Mouse (Mus musculus) hindbrain, embryonic 15.5 days (tissue): Measurements from ENCODE around the gene Cog5. TPM values are rescaled to one million over a fixed set of nuclear protein-coding genes. Genes with fewer than 3 reads are reported as not detected.
A peak's percentile ranks its signal among the peaks of the same experiment; 100 is the strongest.

Source experiments
- ATAC-seq: fragments of 200-750 bp; cut with Nextera tagmentation; 2 replicates; pipeline ENCODE4 v1.8.0; 2017; ENCODE audit warnings: low read depth, moderate number of reproducible peaks, moderate TSS enrichment; ENCODE audit not compliant: low FRiP score
- H3K27ac ChIP-seq: fragments of 300-500 bp; sonication (generic); replicated peaks from 2 replicates; pipeline ENCODE4 v1.5.1; 2015; ENCODE audit warnings: mild to moderate bottlenecking, inconsistent platforms
- H3K27me3 ChIP-seq: fragments of 300-500 bp; sonication (generic); 2 replicates; pipeline ENCODE4 v1.6.1; 2015; ENCODE audit warnings: control low read depth, inconsistent platforms
- H3K36me3 ChIP-seq: fragments of 300-500 bp; sonication (generic); 2 replicates; pipeline ENCODE4 v1.6.1; 2015; ENCODE audit warnings: control low read depth, inconsistent platforms
- H3K4me1 ChIP-seq: fragments of 300-500 bp; sonication (generic); replicated peaks from 2 replicates; pipeline ENCODE4 v1.6.1; 2015; ENCODE audit warnings: control low read depth, inconsistent platforms
- H3K4me2 ChIP-seq: fragments of 300-500 bp; sonication (generic); 2 replicates; pipeline ENCODE4 v1.6.1; 2015; ENCODE audit warnings: moderate library complexity, mild to moderate bottlenecking, inconsistent platforms
- H3K4me3 ChIP-seq: fragments of 300-500 bp; sonication (generic); 2 replicates; pipeline ENCODE4 v1.5.1; 2015; ENCODE audit warnings: mild to moderate bottlenecking, inconsistent platforms
- H3K9ac ChIP-seq: fragments of 300-500 bp; sonication (generic); 2 replicates; pipeline ENCODE4 v1.6.1; 2015; ENCODE audit warnings: inconsistent platforms
- H3K9me3 ChIP-seq: fragments of 300-500 bp; sonication (generic); 2 replicates; pipeline ENCODE4 v1.6.1; 2016; ENCODE audit warnings: control low read depth, inconsistent platforms
- WGBS: fragments of 180-500 bp; shearing (Covaris S2); methylation state at CpG from one replicate; pipeline ENCODE4 v1.1.7; 2015; 5-methylcytosine and 5-hydroxymethylcytosine counted together
- polyA plus RNA-seq: library from polyadenylated mRNA; unstranded; fragments of >200 nt; fragmentation: Nextera tagmentation; extraction: Ambion mirVana; gene quantifications from 2 replicates; pipeline ENCODE4 v1.2.1, GENCODE M21; 2015

The Cog5 gene
- polyA plus RNA-seq, 1 experiment from 2014 or later = 26.9 TPM

- 77% methylated on average over 2 of the region's 2 CpGs for WGBS
- Histone ChIP-seq H3K9ac (no peak overlapping the region), H3K4me1 (no peaks in the 10 kb centered on the region), H3K9me3 (no peaks in the 10 kb centered on the region), H3K36me3 (no peaks in the 10 kb centered on the region), H3K4me3 (no peak overlapping the region), H3K27me3 (no peaks in the 10 kb centered on the region), H3K4me2 (no peak overlapping the region), H3K27ac (no peak overlapping the region)
- no peak for ATAC-seq
Measured at GRCm38 (mm10) chr12:31754465-31754864, 99.8 kb downstream of the Cog5 start.

GRCm38 (mm10) chr12:31755885-31756755, 101.5 kb downstream of the Cog5 start:
- Histone ChIP-seq H3K4me2 (no peak overlapping the region), H3K4me1 (no peaks in the 10 kb centered on the region), H3K36me3 (no peaks in the 10 kb centered on the region), H3K4me3 (no peak overlapping the region), H3K9ac (no peak overlapping the region), H3K9me3 (no peaks in the 10 kb centered on the region), H3K27ac (no peak overlapping the region), H3K27me3 (no peaks in the 10 kb centered on the region)
- ATAC-seq = no peak
- WGBS = 57% methylated on average over 2 of the region's 2 CpGs

- WGBS = 83% methylated on average over 3 of the region's 3 CpGs
- H3K4me1 ChIP-seq = no peaks in the 10 kb centered on the region
- ATAC-seq = no peak
Measured at GRCm38 (mm10) chr12:31773612-31774011, 118.9 kb downstream of the Cog5 start.

GRCm38 (mm10) chr12:31784291-31784690, 129.6 kb downstream of the Cog5 start:
- Histone ChIP-seq H3K4me1 (no peaks in the 10 kb centered on the region), H3K9ac (no peak overlapping the region), H3K4me2 (no peak overlapping the region), H3K27ac (no peak overlapping the region), H3K36me3 (no peaks in the 10 kb centered on the region), H3K9me3 (no peaks in the 10 kb centered on the region), H3K4me3 (no peak overlapping the region), H3K27me3 (no peaks in the 10 kb centered on the region)
- 65% methylated on average over 1 of the region's 1 CpGs for WGBS
- ATAC-seq = no peak

More at GRCm38 (mm10) chr12:31773612-31774011, 118.9 kb downstream of the Cog5 start:
- no peaks in the 10 kb centered on the region; the same call in 1 of the 2 replicates for H3K36me3 ChIP-seq
- no peak overlapping the region for H3K27ac ChIP-seq
- H3K4me3 ChIP-seq = no peak overlapping the region
- H3K9me3 ChIP-seq = no peaks in the 10 kb centered on the region
- no peak overlapping the region for H3K4me2 ChIP-seq
- H3K27me3 ChIP-seq = no peaks in the 10 kb centered on the region
- H3K9ac ChIP-seq = no peak overlapping the region

GRCm38 (mm10) chr12:31788530-31788929, 133.9 kb downstream of the Cog5 start:
- no peaks in the 10 kb centered on the region for H3K27me3 ChIP-seq
- H3K27ac ChIP-seq = no peak overlapping the region
- no peaks in the 10 kb centered on the region for H3K4me1 ChIP-seq
- no peak overlapping the region for H3K4me2 ChIP-seq
- 94% methylated on average over 3 of the region's 3 CpGs for WGBS
- H3K9me3 ChIP-seq = no peaks in the 10 kb centered on the region
- H3K4me3 ChIP-seq = no peak overlapping the region
- no peaks in the 10 kb centered on the region for H3K36me3 ChIP-seq
- ATAC-seq = no peak
- H3K9ac ChIP-seq = no peak overlapping the region

- Histone ChIP-seq H3K9me3 (no peaks in the 10 kb centered on the region), H3K4me1 (no peaks in the 10 kb centered on the region), H3K9ac (no peak overlapping the region), H3K36me3 (no peaks in the 10 kb centered on the region), H3K27ac (no peak overlapping the region), H3K4me3 (no peak overlapping the region), H3K27me3 (no peaks in the 10 kb centered on the region), H3K4me2 (no peak overlapping the region)
- 87% methylated on average over 5 of the region's 5 CpGs for WGBS
- no peak for ATAC-seq
Measured at GRCm38 (mm10) chr12:31806410-31807154, 151.9 kb downstream of the Cog5 start.

GRCm38 (mm10) chr12:31818051-31818461, 163.4 kb downstream of the Cog5 start:
- peak; percentile 68; the same call in 1 of the 2 replicates for ATAC-seq
- Histone ChIP-seq H3K27ac (no peak overlapping the region), H3K4me1 (no peaks in the 10 kb centered on the region), H3K9ac (no peak overlapping the region), H3K4me3 (no peak overlapping the region), H3K27me3 (no peaks in the 10 kb centered on the region), H3K9me3 (no peaks in the 10 kb centered on the region), H3K4me2 (no peak overlapping the region), H3K36me3 (no peaks in the 10 kb centered on the region)
- 84% methylated on average over 3 of the region's 3 CpGs for WGBS

- Histone ChIP-seq H3K4me1 (no peaks in the 10 kb centered on the region), H3K4me2 (no peak overlapping the region), H3K27ac (no peak overlapping the region), H3K9me3 (no peaks in the 10 kb centered on the region), H3K4me3 (no peak overlapping the region), H3K27me3 (no peaks in the 10 kb centered on the region), H3K9ac (no peak overlapping the region), H3K36me3 (no peaks in the 10 kb centered on the region)
- no peak for ATAC-seq
Measured at GRCm38 (mm10) chr12:31819096-31819495, 164.4 kb downstream of the Cog5 start.

GRCm38 (mm10) chr12:31819520-31819919, 164.9 kb downstream of the Cog5 start:
- Histone ChIP-seq H3K4me1 (no peaks in the 10 kb centered on the region), H3K4me2 (no peak overlapping the region), H3K36me3 (no peaks in the 10 kb centered on the region), H3K9me3 (no peaks in the 10 kb centered on the region), H3K27me3 (no peaks in the 10 kb centered on the region), H3K4me3 (no peak overlapping the region), H3K27ac (no peak overlapping the region), H3K9ac (no peak overlapping the region)
- 0 out of 2 replicates have a peak, but pooled peaks have one; percentile 11 for ATAC-seq
- WGBS = 65% methylated on average over 7 of the region's 7 CpGs

GRCm38 (mm10) chr12:31823671-31824070, 169.0 kb downstream of the Cog5 start:
- H3K27ac ChIP-seq = no peak overlapping the region
- no peaks in the 10 kb centered on the region for H3K4me1 ChIP-seq
- no peaks in the 10 kb centered on the region for H3K9me3 ChIP-seq
- 87% methylated on average over 3 of the region's 3 CpGs for WGBS
- H3K9ac ChIP-seq = no peak overlapping the region
- ATAC-seq = no peak
- H3K4me3 ChIP-seq = no peak overlapping the region
- H3K36me3 ChIP-seq = no peaks in the 10 kb centered on the region
- H3K27me3 ChIP-seq = no peaks in the 10 kb centered on the region
- no peak overlapping the region for H3K4me2 ChIP-seq

- H3K36me3 ChIP-seq = no peaks in the 10 kb centered on the region
- H3K9ac ChIP-seq = no peak overlapping the region
- no peaks in the 10 kb centered on the region for H3K9me3 ChIP-seq
- no peak overlapping the region for H3K4me2 ChIP-seq
- no peaks in the 10 kb centered on the region for H3K4me1 ChIP-seq
- 61% methylated on average over 5 of the region's 5 CpGs for WGBS
- ATAC-seq = no peak
- no peak overlapping the region for H3K27ac ChIP-seq
- H3K27me3 ChIP-seq = no peaks in the 10 kb centered on the region
- H3K4me3 ChIP-seq = no peak overlapping the region
Measured at GRCm38 (mm10) chr12:31824831-31825230, 170.2 kb downstream of the Cog5 start.

GRCm38 (mm10) chr12:31825821-31826220, 171.2 kb downstream of the Cog5 start:
- Histone ChIP-seq H3K9me3 (no peaks in the 10 kb centered on the region), H3K36me3 (no peaks in the 10 kb centered on the region), H3K4me2 (no peak overlapping the region), H3K27ac (no peak overlapping the region; the same call in 1 of the 2 replicates), H3K27me3 (no peaks in the 10 kb centered on the region), H3K4me1 (no peaks in the 10 kb centered on the region), H3K9ac (no peak overlapping the region), H3K4me3 (no peak overlapping the region)
- no peak for ATAC-seq
- 66% methylated on average over 10 of the region's 10 CpGs for WGBS
